Mouse (Mus musculus) heart, embryonic 10.5 days (tissue): ENCODE data around the gene Ces1f. TPM values are rescaled to one million over a fixed set of nuclear protein-coding genes. Genes with fewer than 3 reads are reported as not detected.
A peak's percentile ranks its signal among the peaks of the same experiment; 100 is the strongest.
"Not testable (repeated sequence)": the region's sequence is repeated elsewhere in the genome, so short reads cannot be mapped to it uniquely, and the experiment has no call there.

Experiments
- DNase-seq: peaks from one replicate; pipeline ENCODE4 v3.0.0-alpha.2; 2017; ENCODE audit warnings: low spot score
- H3K27ac ChIP-seq: fragments of 300-500 bp; sonication (generic); 2 replicates; pipeline ENCODE4 v1.5.1; 2016; ENCODE audit warnings: mild to moderate bottlenecking
- H3K27me3 ChIP-seq: fragments of 300-500 bp; sonication (generic); 2 replicates; pipeline ENCODE4 v1.6.1; 2016; ENCODE audit warnings: mild to moderate bottlenecking; ENCODE audit not compliant: poor library complexity, insufficient read depth, severe bottlenecking
- H3K36me3 ChIP-seq: fragments of 300-500 bp; sonication (generic); 2 replicates; pipeline ENCODE4 v1.6.1; 2016; ENCODE audit warnings: mild to moderate bottlenecking, moderate library complexity
- H3K4me1 ChIP-seq: fragments of 300-500 bp; sonication (generic); 2 replicates; pipeline ENCODE4 v1.6.1; 2016; ENCODE audit warnings: mild to moderate bottlenecking
- H3K4me3 ChIP-seq: fragments of 300-500 bp; sonication (generic); 2 replicates; pipeline ENCODE4 v1.5.1; 2016; ENCODE audit warnings: mild to moderate bottlenecking, moderate library complexity
- H3K9me3 ChIP-seq: fragments of 300-500 bp; sonication (generic); 2 replicates; pipeline ENCODE4 v1.6.1; 2016; ENCODE audit warnings: mild to moderate bottlenecking, moderate library complexity
- WGBS: fragments of 180-500 bp; shearing (Covaris S2); methylation state at CpG from one replicate; pipeline ENCODE4 v1.1.7; 2016; 5-methylcytosine and 5-hydroxymethylcytosine counted together
- polyA plus RNA-seq: library from polyadenylated mRNA; unstranded; fragments of >200 nt; fragmentation: Nextera tagmentation; extraction: Ambion mirVana; gene quantifications from 2 replicates; pipeline ENCODE4 v1.2.1, GENCODE M21; 2016

The Ces1f gene
- polyA plus RNA-seq, 1 experiment from 2014 or later = not detected

DNA sequence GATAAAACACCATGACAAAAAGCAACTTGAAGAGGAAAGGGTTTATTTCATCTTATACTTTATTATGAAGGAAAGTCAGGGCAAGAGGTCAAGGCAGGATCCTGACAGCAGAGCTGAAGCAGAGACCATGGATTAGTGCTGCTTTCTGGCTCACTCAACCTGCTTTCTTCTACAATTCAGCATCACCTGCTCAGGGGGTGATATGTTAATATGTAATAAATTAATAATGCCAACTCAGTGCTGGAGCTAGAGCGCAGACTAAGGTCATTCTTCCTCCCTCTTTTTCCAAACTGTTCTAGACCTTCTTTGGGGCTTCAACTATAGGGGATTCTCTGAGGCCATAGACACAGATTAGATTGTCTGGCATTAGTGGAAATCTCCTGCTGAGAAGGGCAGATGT lies 43.9 kb downstream of the Ces1f start:
- DNase-seq = no peak

DNA sequence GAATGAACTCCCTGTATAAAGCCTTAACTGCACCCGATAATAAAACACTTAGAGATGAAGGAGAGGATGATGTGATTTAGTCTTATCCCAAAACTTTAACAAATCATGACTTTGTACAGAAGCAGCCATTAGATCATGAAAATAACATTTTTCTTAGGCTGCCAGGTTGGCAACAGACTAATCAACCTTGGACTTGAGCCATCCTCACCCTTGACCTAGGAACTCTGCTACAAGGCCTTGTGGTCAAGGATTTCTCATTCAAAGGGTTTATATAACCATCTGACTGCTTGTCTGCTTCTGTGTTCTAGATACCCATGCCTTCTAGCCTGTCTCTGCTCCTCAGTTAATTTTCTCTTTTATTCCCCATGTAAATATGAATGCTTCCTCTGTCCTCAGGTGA lies 44.8 kb downstream of the Ces1f start:
- 69% methylated on average over 1 of the region's 1 CpGs for WGBS
- H3K27me3 ChIP-seq = no peaks in the 10 kb centered on the region
- no peak overlapping the region for H3K4me3 ChIP-seq
- no peaks in the 10 kb centered on the region for H3K4me1 ChIP-seq
- H3K36me3 ChIP-seq = no peaks in the 10 kb centered on the region
- no peak overlapping the region for H3K27ac ChIP-seq
- H3K9me3 ChIP-seq = no peaks in the 10 kb centered on the region
- DNase-seq = no peak

More for the DNA sequence above, 43.9 kb downstream of the Ces1f start:
- 84% methylated on average over 1 of the region's 1 CpGs for WGBS
- Histone ChIP-seq H3K4me3 (no peak overlapping the region), H3K4me1 (no peaks in the 10 kb centered on the region), H3K9me3 (no peaks in the 10 kb centered on the region), H3K27ac (no peak overlapping the region), H3K36me3 (no peaks in the 10 kb centered on the region), H3K27me3 (no peaks in the 10 kb centered on the region)

DNA sequence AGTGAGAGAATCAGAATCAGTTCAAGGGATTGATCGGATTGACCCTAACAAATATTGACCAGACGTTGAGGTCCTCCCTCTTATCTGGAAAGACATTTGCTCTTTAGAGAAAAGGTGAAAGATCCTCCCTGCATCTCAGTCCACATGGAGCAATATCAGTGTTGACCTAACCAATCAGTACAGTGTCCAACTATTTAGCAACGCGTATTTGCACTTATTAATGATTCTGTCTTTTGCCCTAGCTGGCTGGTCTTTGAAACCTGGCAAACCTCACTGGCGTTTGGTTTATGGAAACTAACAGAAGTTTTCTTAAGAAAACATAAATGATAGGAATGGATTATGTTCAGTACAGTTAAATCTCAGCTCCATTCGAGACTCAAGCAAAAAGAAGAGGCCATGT lies 45.5 kb downstream of the Ces1f start:
- Histone ChIP-seq H3K4me1 (no peaks in the 10 kb centered on the region), H3K36me3 (no peaks in the 10 kb centered on the region), H3K27ac (no peak overlapping the region), H3K9me3 (no peaks in the 10 kb centered on the region), H3K4me3 (no peak overlapping the region), H3K27me3 (no peaks in the 10 kb centered on the region)
- no peak for DNase-seq
- 75% methylated on average over 6 of the region's 6 CpGs for WGBS

DNA sequence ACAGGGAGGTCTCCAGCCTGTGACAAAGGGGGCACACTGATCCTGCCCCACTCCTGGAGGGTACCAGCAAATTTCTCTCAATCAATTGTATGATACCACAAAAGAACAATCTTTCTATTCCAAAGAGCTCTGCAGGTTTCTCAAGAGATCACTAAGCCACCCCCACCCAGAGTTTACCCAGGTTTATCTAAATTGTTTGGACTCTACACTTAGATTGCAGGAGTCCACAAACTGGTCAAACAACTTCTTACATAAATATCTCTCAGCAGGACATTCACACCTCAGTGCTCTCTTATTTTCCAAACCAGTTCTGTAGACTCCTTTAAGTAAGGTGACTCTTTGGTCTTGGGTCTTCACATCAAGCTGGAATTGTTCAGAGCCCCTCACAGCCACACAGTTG lies 50.1 kb downstream of the Ces1f start, which contains the start of gene Ces1e:
Ces1e (minus strand) TSS at position 174 of the 400 bp plus-strand sequence.
- no peak for DNase-seq

DNA sequence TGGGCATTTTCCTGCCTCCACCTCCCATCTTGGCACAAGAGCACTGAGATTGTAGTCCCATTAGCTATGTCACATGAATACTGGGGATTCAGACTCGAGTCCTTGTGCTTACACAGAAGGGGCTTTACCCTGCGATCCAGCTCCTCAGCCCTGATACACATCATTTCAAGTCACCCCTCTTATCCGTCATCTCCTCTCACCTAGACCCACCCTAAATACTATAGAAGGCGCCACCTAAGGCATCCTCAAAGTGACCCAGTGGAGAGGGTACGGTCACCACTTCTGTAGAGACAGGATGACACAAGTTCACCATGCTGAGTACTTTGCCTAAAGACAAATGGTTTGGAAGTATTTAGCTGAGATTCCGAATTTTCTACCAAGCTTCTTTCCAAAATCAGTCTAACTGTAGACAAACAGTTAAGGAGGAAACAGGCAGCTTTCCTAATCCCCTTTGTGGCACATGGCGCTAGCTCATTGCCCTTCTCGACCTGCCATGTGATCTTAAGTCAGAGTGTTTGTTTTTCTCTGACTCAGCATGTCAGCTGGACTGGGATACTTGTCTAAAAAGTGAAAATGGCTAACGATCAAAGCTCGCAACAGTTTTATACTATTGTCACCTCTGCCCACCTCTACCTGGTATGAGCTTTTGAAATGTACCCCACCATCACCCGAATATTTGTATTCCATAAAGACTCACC lies 50.7 kb downstream of the Ces1f start:
- Histone ChIP-seq H3K4me3 (no peak overlapping the region), H3K4me1 (no peaks in the 10 kb centered on the region), H3K9me3 (no peaks in the 10 kb centered on the region), H3K27ac (no peak overlapping the region), H3K36me3 (no peaks in the 10 kb centered on the region), H3K27me3 (no peaks in the 10 kb centered on the region)
- DNase-seq = no peak
- WGBS = 67% methylated on average over 11 of the region's 11 CpGs

More for the DNA sequence above, 50.1 kb downstream of the Ces1f start, which contains the start of gene Ces1e:
- no peaks in the 10 kb centered on the region for H3K36me3 ChIP-seq
- no peaks in the 10 kb centered on the region for H3K4me1 ChIP-seq
- no peak within 1 kb of the TSS for H3K27ac ChIP-seq
- no peaks in the 10 kb centered on the region for H3K27me3 ChIP-seq
- H3K9me3 ChIP-seq = no peaks in the 10 kb centered on the region
- no peak within 1 kb of the TSS for H3K4me3 ChIP-seq

DNA sequence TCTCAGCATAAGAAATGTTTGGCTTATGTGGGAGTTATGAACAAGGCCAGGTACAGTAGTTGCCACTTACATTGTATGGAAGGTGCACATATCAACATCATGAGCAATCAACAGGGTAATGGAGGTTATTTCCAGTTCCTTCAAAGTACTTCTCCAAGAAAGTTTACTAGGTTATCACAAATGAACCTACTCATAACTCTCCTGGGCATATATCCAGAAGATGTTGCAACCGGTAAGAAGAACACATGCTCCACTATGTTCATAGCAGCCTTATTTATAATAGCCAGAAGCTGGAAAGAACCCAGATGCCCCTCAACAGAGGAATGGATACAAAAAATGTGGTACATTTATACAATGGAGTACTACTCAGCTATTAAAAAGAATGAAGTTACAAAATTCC lies 53.1 kb downstream of the Ces1f start:
- not testable (repeated sequence) for H3K4me3 ChIP-seq, H3K27me3 ChIP-seq, H3K9me3 ChIP-seq, H3K27ac ChIP-seq, H3K4me1 ChIP-seq, H3K36me3 ChIP-seq, DNase-seq
- WGBS = 95% methylated on average over 1 of the region's 1 CpGs

DNA sequence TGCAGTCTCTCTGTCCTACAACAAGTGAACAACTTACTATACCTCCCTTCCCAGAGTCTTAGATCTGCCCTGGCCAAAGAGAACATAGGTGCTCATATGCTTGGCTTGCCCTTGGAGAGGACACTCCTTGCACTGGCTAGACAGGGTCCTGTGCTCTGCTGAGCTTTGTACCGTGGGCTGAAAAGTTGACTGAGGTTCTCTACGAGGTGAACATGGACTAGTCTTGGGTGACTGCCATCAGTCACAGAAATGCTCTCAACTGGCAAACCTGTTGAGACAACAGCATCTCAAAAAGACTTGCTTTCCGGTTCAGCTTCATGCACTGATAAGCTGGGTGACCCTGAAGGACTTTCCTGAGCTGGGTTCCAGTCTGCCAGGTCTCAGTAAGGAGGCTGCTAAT lies 57.7 kb downstream of the Ces1f start:
- H3K9me3 ChIP-seq = no peaks in the 10 kb centered on the region
- 75% methylated on average over 3 of the region's 3 CpGs for WGBS
- H3K4me1 ChIP-seq = peaks cover 6% of the 10 kb centered on the region; the same call in 1 of the 2 replicates
- H3K36me3 ChIP-seq = no peaks in the 10 kb centered on the region
- H3K27ac ChIP-seq = no peak overlapping the region
- no peaks in the 10 kb centered on the region for H3K27me3 ChIP-seq
- DNase-seq = no peak
- H3K4me3 ChIP-seq = no peak overlapping the region

DNA sequence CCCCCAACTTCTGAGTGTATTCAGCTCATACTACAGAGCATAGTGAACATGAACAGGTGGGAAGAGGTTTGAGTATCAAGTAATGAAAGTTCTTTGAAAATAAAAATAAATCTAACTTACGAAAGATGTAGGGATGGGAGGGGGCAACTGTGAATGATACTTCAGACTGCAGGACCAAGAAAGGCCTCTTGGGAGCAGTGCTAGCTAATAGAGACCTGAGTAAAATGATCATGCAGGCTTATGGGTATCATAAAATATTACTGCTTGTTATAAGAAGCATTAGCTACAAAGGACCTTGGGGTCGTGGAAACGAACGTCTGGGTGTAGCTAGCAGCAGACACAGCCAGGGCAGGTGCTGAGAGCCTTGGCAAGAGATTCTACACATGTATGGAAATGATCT lies 61.7 kb downstream of the Ces1f start:
- peak overlapping the region; percentile 62 for H3K27ac ChIP-seq

DNA sequence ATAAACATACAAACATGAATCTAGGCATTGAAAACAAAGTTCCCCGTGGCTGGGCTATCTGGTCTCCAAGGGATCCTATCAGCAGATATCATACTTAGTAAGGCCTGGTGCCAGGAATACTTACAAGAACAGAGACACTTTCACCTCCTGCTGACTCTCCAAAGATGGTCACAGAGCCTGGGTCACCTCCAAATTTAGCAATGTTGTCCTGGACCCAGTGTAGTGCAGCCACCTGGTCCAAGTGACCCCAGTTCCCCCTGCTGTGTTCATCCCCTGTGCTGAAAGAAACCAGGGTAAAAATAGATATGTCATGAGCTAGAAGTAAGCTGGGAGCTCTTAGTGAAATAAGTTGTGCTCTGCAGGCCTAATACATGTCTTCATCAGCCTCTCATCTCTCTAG lies 62.2 kb downstream of the Ces1f start:
- no peaks in the 10 kb centered on the region for H3K27me3 ChIP-seq
- no peaks in the 10 kb centered on the region for H3K36me3 ChIP-seq
- DNase-seq = no peak
- H3K9me3 ChIP-seq = no peaks in the 10 kb centered on the region
- no peak overlapping the region for H3K4me3 ChIP-seq
- 27% methylated on average over 1 of the region's 1 CpGs for WGBS
- H3K4me1 ChIP-seq = peaks cover 6% of the 10 kb centered on the region; the same call in 1 of the 2 replicates
- H3K27ac ChIP-seq = peak overlapping the region; percentile 62

More for the DNA sequence above, 61.7 kb downstream of the Ces1f start:
- Histone ChIP-seq H3K4me3 (no peak overlapping the region), H3K36me3 (no peaks in the 10 kb centered on the region), H3K4me1 (peaks cover 6% of the 10 kb centered on the region; the same call in 1 of the 2 replicates), H3K27me3 (no peaks in the 10 kb centered on the region), H3K9me3 (no peaks in the 10 kb centered on the region)
- no peak for DNase-seq
- 75% methylated on average over 4 of the region's 4 CpGs for WGBS

DNA sequence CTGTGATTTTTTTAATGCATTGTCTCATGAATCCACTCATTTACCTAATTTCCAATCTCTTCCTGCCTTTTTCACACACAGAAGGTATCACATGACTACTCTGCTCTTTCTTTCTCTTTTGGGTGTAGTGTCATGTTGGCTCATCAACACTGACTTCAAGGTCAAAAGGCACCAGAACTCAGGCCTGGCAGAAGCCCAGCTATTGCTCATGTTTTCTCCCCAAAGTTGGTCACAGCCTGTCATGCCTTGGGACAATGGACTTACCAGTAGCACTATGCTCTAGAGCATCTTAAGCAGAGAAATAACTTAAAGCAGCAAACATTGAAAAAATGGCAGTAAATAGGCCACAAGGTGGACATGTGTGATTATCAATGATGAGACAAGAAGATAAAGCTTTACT lies 68.5 kb downstream of the Ces1f start:
- DNase-seq = no peak
- Histone ChIP-seq H3K36me3 (no peaks in the 10 kb centered on the region), H3K27ac (no peak overlapping the region), H3K4me3 (no peak overlapping the region), H3K9me3 (no peaks in the 10 kb centered on the region), H3K27me3 (no peaks in the 10 kb centered on the region), H3K4me1 (no peaks in the 10 kb centered on the region)

Other genes starting within 250 kb of the Ces1f start
- 0.16 TPM in 1 of 2 replicates, not detected in the other for gene Ces1a, start 231.6 kb downstream of the Ces1f start, polyA plus RNA-seq
- not detected in 2 replicates for gene Ces1b, start 199.7 kb downstream of the Ces1f start, polyA plus RNA-seq
- gene Ces1c, start 148.5 kb downstream of the Ces1f start, polyA plus RNA-seq = not detected in 2 replicates
- 0.70 TPM in 1 of 2 replicates, not detected in the other for gene Ces1d, start 81.9 kb downstream of the Ces1f start, polyA plus RNA-seq
- 0.31 TPM in 1 of 2 replicates, not detected in the other for gene Ces1e, start 50.1 kb downstream of the Ces1f start, polyA plus RNA-seq
- gene Ces1g, start 57.6 kb upstream of the Ces1f start, polyA plus RNA-seq = not detected in 2 replicates
- gene Ces1h, start 100.0 kb upstream of the Ces1f start, polyA plus RNA-seq = not detected in 2 replicates